Mouse (Mus musculus): ENCODE results near the gene Cntn1.

DNA sequence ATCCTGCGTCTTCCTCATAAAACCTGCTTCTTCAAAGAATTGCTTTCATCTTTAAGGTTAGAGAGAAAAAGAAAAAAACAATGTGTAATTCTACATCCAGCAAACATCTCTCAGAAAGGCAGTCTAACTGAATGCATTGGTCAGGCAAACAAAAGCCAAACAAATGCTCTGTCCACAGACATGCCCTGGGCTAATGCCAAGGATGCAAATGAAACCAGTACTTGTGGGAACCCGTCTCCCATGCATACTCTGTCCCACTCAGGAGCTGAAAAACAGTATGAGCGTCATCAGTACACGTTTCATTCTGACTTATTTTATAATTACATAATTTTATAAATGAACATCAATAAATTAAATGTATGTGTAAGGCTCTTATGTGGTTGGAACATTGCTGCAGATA, 91.0 kb downstream of the Cntn1 start:
- TF ChIP-seq CTCF (IDR thresholded peaks at IDR 0.05; ENCODE audit: extremely low read depth, insufficient read length, insufficient replicate concordance, low read depth, low read length) (no peak), POLR2A (IDR thresholded peaks at IDR 0.05; ENCODE audit: low read depth, low read length) (no peak)

Measured in small intestine, adult 2 months (tissue).